In the genomic region with DNA sequence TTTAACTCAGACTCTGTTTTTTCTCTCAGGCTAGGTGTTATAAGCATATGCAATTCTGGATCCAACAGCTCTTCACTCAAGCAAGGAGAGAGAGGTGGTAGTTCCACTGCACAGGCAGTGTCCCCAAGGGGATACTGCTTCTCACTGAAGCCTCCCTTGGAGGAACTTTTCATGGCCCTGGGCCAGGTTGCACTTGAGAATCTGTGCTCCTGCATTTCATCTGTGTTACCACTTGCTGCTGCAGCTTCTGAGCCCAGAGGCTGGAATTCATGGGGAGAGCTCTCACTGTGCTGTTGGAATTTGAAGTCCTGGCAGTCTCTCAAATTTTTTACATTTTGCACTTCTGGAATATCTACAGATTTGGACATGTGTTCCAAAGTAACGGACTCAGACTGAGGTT, we compare ENCODE assay signal across 9 mouse cellular contexts.
DNase-seq lines count a peak whose midpoint lies in the region; ATAC-seq lines count a peak whose summit lies in the region.
"Had no signal": no experiment of that assay in that cellular context is flagged by ENCODE, and none has a peak within 500 bp of the region (broad histone marks: within the 10 kb centered on the region; RNA-seq: fewer than 3 reads in every experiment).

No protein-coding gene starts in this region.

- H3K4me2 ChIP-seq in forebrain, embryonic 14.5 days (ENCODE audit: low read length): no peak overlapping the region
- H3K4me2 ChIP-seq in midbrain, embryonic 12.5 days (replicated peaks): 0 out of 2 replicates have a peak overlapping the region, but pooled peaks have one; percentile 76
- no peak overlapping the region for H3K4me2 ChIP-seq in midbrain, embryonic 16.5 days (ENCODE audit: low read length)

- peak; percentile 29 for DNase-seq in forebrain, embryonic 14.5 days (ENCODE audit: low spot score)
- DNase-seq in forebrain, embryonic 10.5 days (ENCODE audit: extremely low spot score, low spot score): no peak
- DNase-seq in kidney, postnatal 14 days: peak; percentile 37
- peak; percentile 35 for DNase-seq in splenic B cell, adult 2 months (ENCODE audit: low read depth, low spot score)
- DNase-seq in ovary, postnatal 36 days (ENCODE audit: low spot score): no peak
- no peak for DNase-seq in liver

- no peaks in the 10 kb centered on the region for H3K9me3 ChIP-seq in forebrain, embryonic 14.5 days (replicated peaks; ENCODE audit: control insufficient read depth, low read length)
- H3K9me3 ChIP-seq in forebrain, embryonic 10.5 days: no peaks in the 10 kb centered on the region
- H3K9me3 ChIP-seq in midbrain, embryonic 12.5 days: no peaks in the 10 kb centered on the region
- no peaks in the 10 kb centered on the region for H3K9me3 ChIP-seq in midbrain, embryonic 16.5 days (replicated peaks; ENCODE audit: control insufficient read depth, low read length, poor library complexity, severe bottlenecking)
- H3K9me3 ChIP-seq: liver, embryonic 15.5 days had no signal

- peaks cover 17% of the 10 kb centered on the region; the same call in 1 of the 2 replicates for H3K36me3 ChIP-seq in forebrain, embryonic 14.5 days (ENCODE audit: control insufficient read depth, insufficient read depth, low read length)
- peaks cover 50% of the 10 kb centered on the region for H3K36me3 ChIP-seq in forebrain, embryonic 10.5 days (replicated peaks)
- peaks cover 15% of the 10 kb centered on the region for H3K36me3 ChIP-seq in midbrain, embryonic 12.5 days
- H3K36me3 ChIP-seq in midbrain, embryonic 16.5 days (ENCODE audit: control insufficient read depth, insufficient read depth, low read length): no peaks in the 10 kb centered on the region
- H3K36me3 ChIP-seq in splenic B cell, adult 2 months (ENCODE audit: control insufficient read depth, insufficient read depth, low read length, poor library complexity, severe bottlenecking): peaks cover 6% of the 10 kb centered on the region
- H3K36me3 ChIP-seq: liver, embryonic 15.5 days had no signal

- no peaks in the 10 kb centered on the region for H3K27me3 ChIP-seq in forebrain, embryonic 14.5 days (replicated peaks; ENCODE audit: control insufficient read depth, insufficient read depth, low read length)
- H3K27me3 ChIP-seq in forebrain, embryonic 10.5 days (ENCODE audit: poor library complexity, severe bottlenecking): no peaks in the 10 kb centered on the region
- no peaks in the 10 kb centered on the region for H3K27me3 ChIP-seq in midbrain, embryonic 12.5 days
- H3K27me3 ChIP-seq in midbrain, embryonic 16.5 days (ENCODE audit: control insufficient read depth, insufficient read depth, low read depth, low read length): no peaks in the 10 kb centered on the region
- H3K27me3 ChIP-seq in splenic B cell, adult 2 months (ENCODE audit: control insufficient read depth, insufficient read depth, low read length, poor library complexity, severe bottlenecking): no peaks in the 10 kb centered on the region

- peaks cover 59% of the 10 kb centered on the region for H3K4me1 ChIP-seq in forebrain, embryonic 14.5 days (ENCODE audit: control insufficient read depth, insufficient read depth, low read length)
- H3K4me1 ChIP-seq in forebrain, embryonic 10.5 days: peaks cover 82% of the 10 kb centered on the region
- H3K4me1 ChIP-seq in midbrain, embryonic 12.5 days: peaks cover 66% of the 10 kb centered on the region
- peaks cover 57% of the 10 kb centered on the region for H3K4me1 ChIP-seq in midbrain, embryonic 16.5 days (ENCODE audit: control insufficient read depth, insufficient read depth, low read length)

- H3K9ac ChIP-seq in forebrain, embryonic 14.5 days (ENCODE audit: low read length): no peak overlapping the region
- H3K9ac ChIP-seq in midbrain, embryonic 12.5 days (replicated peaks): no peak overlapping the region
- H3K9ac ChIP-seq in midbrain, embryonic 16.5 days (ENCODE audit: low read depth, low read length): no peak overlapping the region
- H3K9ac ChIP-seq: liver, embryonic 15.5 days had no signal

- H3K4me3 ChIP-seq in forebrain, embryonic 14.5 days (ENCODE audit: low read depth, low read length): no peak overlapping the region
- H3K4me3 ChIP-seq in forebrain, embryonic 10.5 days: no peak overlapping the region
- H3K4me3 ChIP-seq in midbrain, embryonic 12.5 days: no peak overlapping the region
- H3K4me3 ChIP-seq in midbrain, embryonic 16.5 days (ENCODE audit: low read depth, low read length): no peak overlapping the region
- H3K4me3 ChIP-seq: liver, embryonic 15.5 days had no signal

- WGBS in forebrain, embryonic 14.5 days: 88% methylated on average over 1 of the region's 1 CpGs
- WGBS in forebrain, embryonic 10.5 days: 93% methylated on average over 1 of the region's 1 CpGs
- WGBS in midbrain, embryonic 12.5 days: 76% methylated on average over 1 of the region's 1 CpGs
- WGBS in midbrain, embryonic 16.5 days: 88% methylated on average over 1 of the region's 1 CpGs

- no peak for ATAC-seq in forebrain, embryonic 14.5 days
- no peak for ATAC-seq in midbrain, embryonic 12.5 days (ENCODE audit: low FRiP score, low read depth)
- ATAC-seq in midbrain, embryonic 16.5 days: no peak

- H3K27ac ChIP-seq in forebrain, embryonic 14.5 days (ENCODE audit: low read depth, low read length): no peak overlapping the region
- H3K27ac ChIP-seq in forebrain, embryonic 10.5 days: no peak overlapping the region
- H3K27ac ChIP-seq in midbrain, embryonic 12.5 days (replicated peaks): no peak overlapping the region
- H3K27ac ChIP-seq in midbrain, embryonic 16.5 days (ENCODE audit: low read length): no peak overlapping the region
- H3K27ac ChIP-seq: liver, embryonic 15.5 days had no signal

Comparison
In these comparisons a context has a peak if more than half of its experiments do, and no peak if none do; other contexts are left out.
1. DNase-seq: peak in forebrain, embryonic 14.5 days (single experiment), kidney, postnatal 14 days (single experiment) and splenic B cell, adult 2 months (single experiment); none in forebrain, embryonic 10.5 days (single experiment), ovary, postnatal 36 days (single experiment) and liver (single experiment).